Mouse (Mus musculus) lung, postnatal 0 days (tissue): ENCODE data around the gene Atp5l. TPM values are rescaled to one million over a fixed set of nuclear protein-coding genes. Genes with fewer than 3 reads are reported as not detected.
"Not testable (repeated sequence)": the region's sequence is repeated elsewhere in the genome, so short reads cannot be mapped to it uniquely, and the experiment has no call there.

Experiments used
- ATAC-seq: fragments of 200-750 bp; cut with Nextera tagmentation; 2 replicates; pipeline ENCODE4 v1.8.0; 2017; ENCODE audit warnings: moderate library complexity
- DNase-seq: peaks from one replicate; pipeline ENCODE4 v3.0.0-alpha.2; 2016; ENCODE audit warnings: low spot score
- H3K27ac ChIP-seq: fragments of 300-500 bp; sonication (generic); 2 replicates; pipeline ENCODE4 v1.5.1; 2014; ENCODE audit warnings: antibody characterized with exemption, mild to moderate bottlenecking, low read length, mixed read lengths
- H3K27me3 ChIP-seq: fragments of 300-500 bp; sonication (generic); replicated peaks from 2 replicates; pipeline ENCODE4 v1.6.1; 2014; ENCODE audit warnings: low read length, mixed read lengths; ENCODE audit not compliant: insufficient read depth
- H3K36me3 ChIP-seq: fragments of 300-500 bp; sonication (generic); 2 replicates; pipeline ENCODE4 v1.6.1; 2014; ENCODE audit warnings: low read length, mixed read lengths; ENCODE audit not compliant: insufficient read depth
- H3K4me1 ChIP-seq: fragments of 300-500 bp; sonication (generic); 2 replicates; pipeline ENCODE4 v1.6.1; 2014; ENCODE audit warnings: antibody characterized with exemption, low read depth, low read length, mixed read lengths; ENCODE audit not compliant: insufficient read depth
- H3K4me2 ChIP-seq: fragments of 300-500 bp; sonication (generic); replicated peaks from 2 replicates; pipeline ENCODE4 v1.6.1; 2014; ENCODE audit warnings: low read depth, mild to moderate bottlenecking, low read length, moderate library complexity, mixed read lengths
- H3K4me3 ChIP-seq: fragments of 300-500 bp; sonication (generic); 2 replicates; pipeline ENCODE4 v1.5.1; 2014; ENCODE audit warnings: low read depth, low read length
- H3K9ac ChIP-seq: fragments of 300-500 bp; sonication (generic); replicated peaks from 2 replicates; pipeline ENCODE4 v1.6.1; 2014; ENCODE audit warnings: low read depth, mild to moderate bottlenecking
- H3K9me3 ChIP-seq: fragments of 300-500 bp; sonication (generic); 2 replicates; pipeline ENCODE4 v1.6.1; 2016; ENCODE audit warnings: low read length, mixed read lengths
- CTCF ChIP-seq: IDR thresholded peaks from 2 replicates; pipeline ENCODE4 v1.5.1; 2016; ENCODE audit warnings: antibody characterized with exemption, mild to moderate bottlenecking
- EP300 ChIP-seq: IDR thresholded peaks from 2 replicates; pipeline ENCODE4 v1.6.1; 2016; ENCODE audit warnings: antibody characterized with exemption, mild to moderate bottlenecking, control low read depth
- WGBS: fragments of 180-500 bp; shearing (Covaris S2); extraction: QIAGEN DNeasy Blood & Tissue Kit; methylation state at CpG from one replicate; pipeline ENCODE4 v1.1.7; 2014; 5-methylcytosine and 5-hydroxymethylcytosine counted together
- polyA plus RNA-seq: library from polyadenylated mRNA; unstranded; fragments of >200 nt; fragmentation: Nextera tagmentation; extraction: Ambion mirVana; gene quantifications from 2 replicates; pipeline ENCODE4 v1.2.1, GENCODE M21; 2015

Atp5l gene
- polyA plus RNA-seq = 663 and 736 TPM in 2 replicates

DNA sequence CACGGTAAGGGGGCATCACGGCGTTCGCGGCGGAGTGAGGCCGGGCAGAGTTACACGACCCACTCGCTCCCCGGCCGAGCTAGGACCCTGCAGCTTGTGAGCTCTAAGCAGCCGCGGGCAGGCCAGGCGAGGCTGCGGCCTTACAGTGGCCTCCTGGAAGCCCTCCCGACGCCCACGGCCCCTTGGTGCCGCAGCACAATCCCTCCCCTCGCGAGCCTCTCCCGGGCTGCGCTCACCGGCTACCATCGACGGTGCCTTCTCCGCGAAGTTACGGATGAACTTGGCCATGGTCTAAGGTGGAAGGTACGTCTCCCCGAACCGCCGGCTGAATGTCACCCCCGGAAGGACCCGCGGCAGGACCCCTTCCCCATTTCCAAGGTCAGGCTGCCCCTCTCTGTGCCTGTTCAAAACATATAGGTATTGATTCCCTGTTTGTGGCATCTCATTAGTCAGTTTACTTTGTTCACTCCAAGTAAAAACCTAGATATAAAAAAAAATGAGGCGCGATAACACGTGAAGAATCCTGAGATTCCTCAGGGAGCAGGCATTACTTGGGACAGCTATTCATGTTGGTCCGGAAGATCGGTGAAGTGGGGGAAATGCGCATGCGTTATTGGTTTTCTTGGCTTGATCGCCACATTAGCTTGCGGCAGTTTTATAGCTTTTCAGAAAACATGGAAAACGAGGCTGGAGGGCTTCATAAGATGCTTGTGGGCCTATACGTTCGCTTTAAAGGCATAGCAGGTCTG is at the start of gene Atp5l:
TSS of gene Atp5l (minus strand) at position 369 of the 749 bp plus-strand sequence.
- Histone ChIP-seq H3K36me3 (0 out of 2 replicates have a peak, but pooled peaks cover under 1% of the 10 kb centered on the region), H3K4me3 (peak within 1 kb of the TSS; percentile 92), H3K27ac (peak within 1 kb of the TSS; percentile 88), H3K27me3 (no peaks in the 10 kb centered on the region), H3K4me2 (peak within 1 kb of the TSS; percentile 62), H3K9ac (peak within 1 kb of the TSS; percentile 92), H3K4me1 (no peaks in the 10 kb centered on the region), H3K9me3 (no peaks in the 10 kb centered on the region)
- TF ChIP-seq CTCF (no peak), EP300 (peak; percentile 88)
- WGBS = 1% methylated on average over 48 of the region's 48 CpGs
- DNase-seq = peak; percentile 98
- peak; percentile 91 for ATAC-seq

DNA sequence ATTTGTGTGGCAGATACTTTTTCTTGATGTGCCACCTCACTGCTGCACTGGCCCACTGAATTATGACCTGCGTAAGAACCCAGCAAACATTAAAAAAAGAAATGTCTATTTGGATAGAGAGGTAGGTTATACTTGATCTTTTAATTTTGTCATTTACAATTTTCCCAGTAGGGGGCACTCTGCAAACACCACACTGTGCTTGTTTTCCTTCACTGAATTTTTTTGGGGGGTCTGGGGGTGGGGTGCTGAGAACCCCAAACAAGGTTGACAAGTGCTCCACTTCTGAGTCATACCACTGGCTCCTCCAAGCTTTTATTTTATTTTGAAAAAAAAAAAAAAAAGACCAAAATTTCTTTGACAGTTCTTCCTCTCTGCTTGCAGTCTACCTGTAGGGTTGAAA is 48.9 kb upstream of the Atp5l start:
- H3K4me3 ChIP-seq = no peak overlapping the region
- no peaks in the 10 kb centered on the region; the same call in 1 of the 2 replicates for H3K27me3 ChIP-seq
- H3K9ac ChIP-seq = no peak overlapping the region
- TF ChIP-seq CTCF (peak; percentile 35), EP300 (no peak)
- H3K27ac ChIP-seq = no peak overlapping the region
- 44% methylated on average over 1 of the region's 1 CpGs for WGBS
- peaks cover 5% of the 10 kb centered on the region; the same call in 1 of the 2 replicates for H3K4me1 ChIP-seq
- no peak for ATAC-seq
- H3K36me3 ChIP-seq = no peaks in the 10 kb centered on the region
- no peak for DNase-seq
- H3K4me2 ChIP-seq = no peak overlapping the region
- no peaks in the 10 kb centered on the region for H3K9me3 ChIP-seq

DNA sequence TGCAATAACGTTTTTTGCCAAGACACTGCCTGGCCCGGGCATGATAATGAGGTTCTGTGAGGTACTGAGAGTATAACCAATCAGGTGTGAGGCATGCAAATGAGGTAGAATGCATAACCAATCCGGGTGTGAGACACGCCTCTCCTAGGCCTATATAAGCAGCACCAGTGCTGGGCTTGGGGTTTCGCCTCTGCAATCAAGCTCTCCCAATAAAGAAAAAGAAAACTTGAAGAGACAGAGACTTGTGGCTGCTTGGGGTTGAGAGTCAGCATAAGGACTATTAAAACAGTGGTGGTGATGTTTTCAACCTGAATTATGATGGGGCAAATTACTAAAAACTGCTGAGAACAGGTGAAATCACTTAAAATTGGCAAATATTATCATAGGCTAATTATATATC is 47.2 kb upstream of the Atp5l start:
- H3K4me1 ChIP-seq, H3K9ac ChIP-seq, H3K4me2 ChIP-seq, H3K27ac ChIP-seq, H3K4me3 ChIP-seq, ATAC-seq, DNase-seq, H3K36me3 ChIP-seq, H3K27me3 ChIP-seq, H3K9me3 ChIP-seq: not testable (repeated sequence)
- 70% methylated on average over 5 of the region's 5 CpGs for WGBS

DNA sequence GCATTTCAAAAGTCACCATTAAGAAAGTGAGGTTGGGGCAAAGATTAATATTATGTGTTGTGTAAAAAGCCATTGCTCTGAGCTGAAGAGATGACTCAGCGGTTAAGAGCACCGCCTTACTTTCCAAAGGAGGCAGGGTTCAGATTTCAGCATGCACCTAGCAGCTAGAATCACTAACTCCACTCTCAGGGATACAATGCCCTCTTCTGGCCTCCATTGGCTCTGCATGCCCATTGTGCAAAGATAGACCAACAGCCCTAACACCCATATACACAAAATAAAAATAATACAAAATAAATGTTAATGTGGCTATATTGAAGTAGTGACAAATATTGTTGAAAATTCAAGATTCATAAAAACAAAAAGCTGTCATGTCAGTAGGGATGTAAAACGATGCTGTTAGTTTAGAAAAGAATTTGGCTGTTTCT is 46.3 kb upstream of the Atp5l start:
- Histone ChIP-seq H3K4me3 (no peak overlapping the region), H3K27me3 (no peaks in the 10 kb centered on the region), H3K36me3 (no peaks in the 10 kb centered on the region), H3K4me1 (peaks cover 7% of the 10 kb centered on the region; the same call in 1 of the 2 replicates), H3K9me3 (no peaks in the 10 kb centered on the region), H3K4me2 (no peak overlapping the region), H3K27ac (no peak overlapping the region), H3K9ac (no peak overlapping the region)
- TF ChIP-seq CTCF (peak; percentile 83), EP300 (peak; percentile 31; the same call in 1 of the 2 replicates)
- ATAC-seq (peak; percentile 38), DNase-seq (peak; percentile 92)
- WGBS = 23% methylated on average over 3 of the region's 3 CpGs

DNA sequence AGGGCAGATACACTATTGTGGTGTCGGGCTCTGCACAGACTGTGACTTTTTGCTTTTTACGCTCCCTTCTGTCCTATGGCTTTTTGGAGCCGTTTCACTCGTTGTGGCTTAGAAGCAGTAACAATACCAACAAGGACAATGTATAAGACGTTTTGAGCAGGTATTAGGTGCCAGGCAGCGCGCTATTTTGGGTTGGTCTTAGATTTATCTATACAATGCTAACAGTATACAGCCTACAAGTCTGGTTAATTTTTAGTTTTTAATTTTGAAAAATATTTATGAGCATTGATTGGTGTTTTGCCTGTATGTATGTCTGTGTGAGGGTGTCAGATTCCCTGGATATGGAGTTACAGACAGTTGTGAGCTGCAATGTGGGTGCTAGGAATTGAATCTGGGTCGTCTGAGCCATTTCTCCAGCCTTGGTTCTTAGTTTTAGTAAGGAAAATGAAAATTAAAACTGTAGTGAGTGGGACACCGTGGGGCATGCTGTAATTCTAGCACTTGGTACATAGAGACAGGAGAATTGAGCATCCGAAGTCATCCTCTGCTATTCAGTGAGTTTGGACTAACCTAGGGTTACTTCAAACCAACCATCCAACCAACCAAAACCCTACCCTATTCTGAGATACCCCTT is 45.4 kb upstream of the Atp5l start:
- TF ChIP-seq CTCF = no peak
- no peak for TF ChIP-seq EP300
- Histone ChIP-seq H3K4me2 (peak overlapping the region; percentile 82), H3K9ac (no peak overlapping the region), H3K36me3 (no peaks in the 10 kb centered on the region), H3K4me1 (peaks cover 7% of the 10 kb centered on the region; the same call in 1 of the 2 replicates), H3K27me3 (no peaks in the 10 kb centered on the region), H3K27ac (peak overlapping the region; percentile 60), H3K4me3 (peak overlapping the region; percentile 84), H3K9me3 (no peaks in the 10 kb centered on the region)
- DNase-seq (no peak), ATAC-seq (no peak)
- 12% methylated on average over 10 of the region's 10 CpGs for WGBS

DNA sequence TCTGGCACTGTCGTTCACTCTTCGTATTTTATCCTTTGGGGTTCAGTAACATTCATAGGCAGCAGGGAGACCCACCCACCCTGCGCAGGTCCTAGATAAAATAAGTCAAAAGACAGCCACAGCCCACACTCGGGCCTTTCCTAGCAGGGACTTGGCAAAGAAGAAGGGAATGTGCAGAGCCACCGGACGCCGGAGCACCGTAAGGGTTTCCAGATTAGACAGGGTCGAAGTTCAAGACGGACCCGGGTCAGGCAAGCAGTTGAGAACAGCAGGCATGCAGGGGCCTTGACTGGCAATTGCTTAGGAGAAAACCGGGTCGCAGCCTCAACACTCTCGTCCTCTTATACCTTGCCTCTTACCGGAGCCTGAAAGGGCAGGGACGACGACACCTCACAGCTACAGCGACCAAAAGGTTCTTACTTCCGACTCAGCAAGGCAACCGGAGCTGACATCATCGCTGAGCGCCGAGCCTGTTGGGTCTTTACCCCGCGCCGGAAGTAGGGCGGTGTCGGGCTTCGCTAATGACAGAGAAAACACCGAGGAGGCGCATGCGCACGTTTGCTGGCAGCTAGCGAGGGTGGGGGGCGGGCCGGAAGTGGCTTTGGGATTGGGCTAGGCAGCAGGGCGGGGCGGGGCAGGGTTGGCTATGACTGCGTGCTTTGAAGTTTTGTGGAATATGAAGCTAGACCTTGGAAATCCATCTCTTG is 44.7 kb upstream of the Atp5l start, which contains the start of gene Ube4a:
TSS of gene Ube4a (minus strand) at position 475 of the 707 bp plus-strand sequence.
- Histone ChIP-seq H3K27me3 (no peaks in the 10 kb centered on the region), H3K4me1 (peaks cover 7% of the 10 kb centered on the region; the same call in 1 of the 2 replicates), H3K36me3 (no peaks in the 10 kb centered on the region; the same call in 1 of the 2 replicates), H3K9me3 (no peaks in the 10 kb centered on the region), H3K27ac (peak within 1 kb of the TSS; percentile 83), H3K4me3 (peak within 1 kb of the TSS; percentile 84), H3K4me2 (peak within 1 kb of the TSS; percentile 82), H3K9ac (peak within 1 kb of the TSS; percentile 90)
- TF ChIP-seq EP300 = no peak
- TF ChIP-seq CTCF = no peak
- ATAC-seq (peak; percentile 98), DNase-seq (peak; percentile 98)
- under 1% methylated on average over 39 of the region's 39 CpGs for WGBS
